Mouse (Mus musculus): Measurements from ENCODE around the gene Slc7a6os. TPM values are rescaled to one million over a fixed set of nuclear protein-coding genes. Genes with fewer than 3 reads are reported as not detected.

The Slc7a6os gene
- polyA plus RNA-seq, 1 experiment, result 21.7 TPM

GRCm38 (mm10) chr8:106151041-106151440 is 59.7 kb downstream of the Slc7a6os start:
- Histone ChIP-seq H3K27me3 (ENCODE audit: control insufficient read depth, insufficient read depth, insufficient read length) (no peaks in the 10 kb centered on the region), H3ac (ENCODE audit: control insufficient read depth, insufficient read length) (peak overlapping the region; percentile 0), H3K4me3 (peak overlapping the region; percentile 68), H3K4me2 (ENCODE audit: low read depth) (peak overlapping the region; percentile 80), H3K79me2 (ENCODE audit: control insufficient read depth, insufficient read depth) (peaks cover 12% of the 10 kb centered on the region), H3K36me3 (ENCODE audit: control insufficient read depth, insufficient read depth) (peaks cover 6% of the 10 kb centered on the region)
- no peak for TF ChIP-seq E2F4 (IDR thresholded peaks at IDR 0.05; ENCODE audit: insufficient read depth)
- no peak for TF ChIP-seq REST (IDR thresholded peaks at IDR 0.05; ENCODE audit: insufficient read depth, insufficient read length)
- no peak for TF ChIP-seq CEBPB (IDR thresholded peaks at IDR 0.05; ENCODE audit: insufficient read depth, poor library complexity, severe bottlenecking)
- TF ChIP-seq POLR2AphosphoS2 (IDR thresholded peaks at IDR 0.05; ENCODE audit: insufficient read length, low read depth), result no peak
- no peak for TF ChIP-seq POLR2A (IDR thresholded peaks at IDR 0.05; ENCODE audit: insufficient read length, low read depth)
- TF ChIP-seq TCF12 (IDR thresholded peaks at IDR 0.05; ENCODE audit: insufficient read depth, poor library complexity, severe bottlenecking), result no peak
- no peak for TF ChIP-seq SRF (IDR thresholded peaks at IDR 0.05; ENCODE audit: control insufficient read depth, insufficient read length, low read depth)
- no peak for TF ChIP-seq TCF3 (IDR thresholded peaks at IDR 0.05; ENCODE audit: insufficient read length, low read depth)
- TF ChIP-seq MYOD1 (IDR thresholded peaks at IDR 0.05; ENCODE audit: control insufficient read depth in 1 of 3, insufficient read length in 2 of 3, low read depth in 2 of 3), result no peak
- no peak for TF ChIP-seq MYOG (IDR thresholded peaks at IDR 0.05; ENCODE audit: control insufficient read depth in 1 of 3, insufficient read depth in 1 of 3, insufficient read length in 2 of 3, low read depth in 2 of 3)
- no peak for TF ChIP-seq USF1 (IDR thresholded peaks at IDR 0.05; ENCODE audit: low read depth)
- TF ChIP-seq MAX (IDR thresholded peaks at IDR 0.05; ENCODE audit: low read depth), result no peak

Other genes with a start within 250 kb of the Slc7a6os start
- 95.7 TPM for gene Slc12a4, start 244.8 kb downstream of the Slc7a6os start, polyA plus RNA-seq (2012; fragmentation: generic; extraction: Trizol)
- not detected for gene Dpep3, start 231.5 kb downstream of the Slc7a6os start, polyA plus RNA-seq (2012; fragmentation: generic; extraction: Trizol)
- 30.4 TPM for gene Dus2, start 219.6 kb downstream of the Slc7a6os start, polyA plus RNA-seq (2012; fragmentation: generic; extraction: Trizol)
- not detected for gene Dpep2nb, start 205.0 kb downstream of the Slc7a6os start, polyA plus RNA-seq (2012; fragmentation: generic; extraction: Trizol)
- gene Ddx28, start 199.1 kb downstream of the Slc7a6os start, polyA plus RNA-seq (2012; fragmentation: generic; extraction: Trizol), result 20.6 TPM
- 11.8 TPM for gene Nfatc3, start 152.1 kb downstream of the Slc7a6os start, polyA plus RNA-seq (2012; fragmentation: generic; extraction: Trizol)
- 0.17 TPM for gene Esrp2, start 74.0 kb downstream of the Slc7a6os start, polyA plus RNA-seq (2012; fragmentation: generic; extraction: Trizol)
- 9.6 TPM for gene Pla2g15, start 60.5 kb downstream of the Slc7a6os start, polyA plus RNA-seq (2012; fragmentation: generic; extraction: Trizol)
- 12.8 TPM for gene Slc7a6, start 42.1 kb downstream of the Slc7a6os start, polyA plus RNA-seq (2012; fragmentation: generic; extraction: Trizol)
- gene Prmt7, start within 50 bp of the Slc7a6os start, polyA plus RNA-seq (2012; fragmentation: generic; extraction: Trizol), result 36.4 TPM
- 0.02 TPM for gene Smpd3, start 127.1 kb upstream of the Slc7a6os start, polyA plus RNA-seq (2012; fragmentation: generic; extraction: Trizol)
- 3.9 TPM for gene Zfp90, start 204.4 kb upstream of the Slc7a6os start, polyA plus RNA-seq (2012; fragmentation: generic; extraction: Trizol)

Measured in myocyte (in vitro differentiated cells).